Comparison of ENCODE assay signal across 19 mouse cellular contexts in genomic region chr3:88227976-88228375, GRCm38 (mm10). TPM values are rescaled to one million over a fixed set of nuclear protein-coding genes. Genes with fewer than 3 reads are reported as not detected.
DNase-seq lines count a peak whose midpoint lies in the region; ATAC-seq and TF ChIP-seq lines count a peak whose summit lies in the region.
"Had no signal": no experiment of that assay in that cellular context is flagged by ENCODE, and none has a peak within 500 bp of the region (broad histone marks: within the 10 kb centered on the region; RNA-seq: fewer than 3 reads in every experiment).

No protein-coding gene starts in this region.

- no peaks in the 10 kb centered on the region; the same call in 1 of the 2 replicates for H3K27me3 ChIP-seq in neural tube, embryonic 11.5 days (ENCODE audit: control insufficient read depth, insufficient read depth, low read length)
- H3K27me3 ChIP-seq in forebrain, embryonic 16.5 days (replicated peaks; ENCODE audit: control insufficient read depth, insufficient read depth, low read length) = no peaks in the 10 kb centered on the region
- no peaks in the 10 kb centered on the region for H3K27me3 ChIP-seq in hindbrain, postnatal 0 days (ENCODE audit: insufficient read depth, low read length)
- no peaks in the 10 kb centered on the region for H3K27me3 ChIP-seq in neural tube, embryonic 14.5 days (ENCODE audit: control insufficient read depth, insufficient read depth, low read length)

- TF ChIP-seq CTCF in hindbrain, postnatal 0 days (IDR thresholded peaks at IDR 0.05; ENCODE audit: low read depth) = no peak

- 0 out of 2 replicates have a peak, but pooled peaks cover 6% of the 10 kb centered on the region for H3K36me3 ChIP-seq in neural tube, embryonic 11.5 days (ENCODE audit: control insufficient read depth, insufficient read depth, low read length)
- peaks cover 47% of the 10 kb centered on the region for H3K36me3 ChIP-seq in forebrain, embryonic 16.5 days (ENCODE audit: control insufficient read depth, insufficient read depth)
- H3K36me3 ChIP-seq in hindbrain, postnatal 0 days (ENCODE audit: insufficient read depth, low read length) = peaks cover 54% of the 10 kb centered on the region; the same call in 1 of the 2 replicates
- H3K36me3 ChIP-seq in neural tube, embryonic 14.5 days (ENCODE audit: control insufficient read depth, insufficient read depth, low read length) = peaks cover 57% of the 10 kb centered on the region
- H3K36me3 ChIP-seq: embryonic facial prominence, embryonic 13.5 days; heart, embryonic 12.5 days; liver, embryonic 12.5 days; stomach, embryonic 15.5 days had no signal

- H3K27ac ChIP-seq in neural tube, embryonic 11.5 days (ENCODE audit: low read depth, low read length) = peak overlapping the region; percentile 88
- peak overlapping the region; percentile 100 for H3K27ac ChIP-seq in forebrain, embryonic 16.5 days (ENCODE audit: low read length)
- peak overlapping the region; percentile 93 for H3K27ac ChIP-seq in hindbrain, postnatal 0 days
- peak overlapping the region; percentile 89 for H3K27ac ChIP-seq in neural tube, embryonic 14.5 days (ENCODE audit: low read depth, low read length)
- H3K27ac ChIP-seq: embryonic facial prominence, embryonic 13.5 days; liver, embryonic 12.5 days; stomach, embryonic 15.5 days had no signal

- ATAC-seq in neural tube, embryonic 11.5 days (ENCODE audit: insufficient read depth, low FRiP score, low TSS enrichment) = peak; percentile 42
- ATAC-seq in forebrain, embryonic 16.5 days = peak; percentile 34
- no peak for ATAC-seq in hindbrain, postnatal 0 days
- ATAC-seq in neural tube, embryonic 14.5 days (ENCODE audit: low read depth) = peak; percentile 10; the same call in 1 of the 2 replicates
- ATAC-seq: activated CD4-positive, CD25-positive, alpha-beta regulatory T cell, adult 4 months; liver, embryonic 12.5 days had no signal

- peaks cover 53% of the 10 kb centered on the region for H3K4me1 ChIP-seq in neural tube, embryonic 11.5 days (ENCODE audit: control insufficient read depth, insufficient read depth, low read length)
- peaks cover 100% of the 10 kb centered on the region for H3K4me1 ChIP-seq in forebrain, embryonic 16.5 days (replicated peaks; ENCODE audit: control insufficient read depth, insufficient read depth, low read length)
- peaks cover 34% of the 10 kb centered on the region for H3K4me1 ChIP-seq in hindbrain, postnatal 0 days (ENCODE audit: insufficient read depth, low read length)
- peaks cover 63% of the 10 kb centered on the region for H3K4me1 ChIP-seq in neural tube, embryonic 14.5 days (ENCODE audit: control insufficient read depth, insufficient read depth, low read length)
- H3K4me1 ChIP-seq: embryonic facial prominence, embryonic 13.5 days; heart, embryonic 12.5 days; liver, embryonic 12.5 days; stomach, embryonic 15.5 days had no signal

- DNase-seq in neural tube, embryonic 11.5 days (ENCODE audit: low spot score) = peak; percentile 75
- no peak for DNase-seq in neural tube, embryonic 10.5 days (ENCODE audit: extremely low spot score, low spot score)
- DNase-seq in hindbrain, postnatal 0 days (ENCODE audit: low spot score) = peak; percentile 77
- DNase-seq in adrenal gland, postnatal 14 days = no peak
- DNase-seq in gastrocnemius, postnatal 10 days = no peak
- DNase-seq in gastrocnemius, adult 18-20 months (ENCODE audit: low spot score) = no peak
- DNase-seq: kidney, adult 9 months; thymus, postnatal 4 days had no signal

- 0 out of 2 replicates have a peak overlapping the region, but pooled peaks have one; percentile 7 for H3K4me2 ChIP-seq in neural tube, embryonic 11.5 days (ENCODE audit: low read depth)
- peak overlapping the region; percentile 23 for H3K4me2 ChIP-seq in forebrain, embryonic 16.5 days (ENCODE audit: low read length)
- H3K4me2 ChIP-seq in hindbrain, postnatal 0 days (ENCODE audit: low read depth, low read length) = no peak overlapping the region
- H3K4me2 ChIP-seq in neural tube, embryonic 14.5 days (ENCODE audit: low read depth, low read length) = peak overlapping the region; percentile 16; the same call in 1 of the 2 replicates
- H3K4me2 ChIP-seq: embryonic facial prominence, embryonic 13.5 days; heart, embryonic 12.5 days; liver, embryonic 12.5 days; stomach, embryonic 15.5 days had no signal

- H3K4me3 ChIP-seq in neural tube, embryonic 11.5 days (ENCODE audit: low read depth, low read length) = no peak overlapping the region
- no peak overlapping the region for H3K4me3 ChIP-seq in forebrain, embryonic 16.5 days (replicated peaks; ENCODE audit: low read length)
- no peak overlapping the region for H3K4me3 ChIP-seq in hindbrain, postnatal 0 days (ENCODE audit: low read length)
- H3K4me3 ChIP-seq in neural tube, embryonic 14.5 days (ENCODE audit: low read depth, low read length) = no peak overlapping the region
- H3K4me3 ChIP-seq: embryonic facial prominence, embryonic 13.5 days; heart, embryonic 12.5 days; liver, embryonic 12.5 days; stomach, embryonic 15.5 days had no signal

- 13% methylated on average over 6 of the region's 6 CpGs for WGBS in neural tube, embryonic 11.5 days
- WGBS in forebrain, embryonic 16.5 days = 20% methylated on average over 6 of the region's 6 CpGs
- WGBS in hindbrain, postnatal 0 days = 19% methylated on average over 6 of the region's 6 CpGs
- WGBS in neural tube, embryonic 14.5 days = 4% methylated on average over 6 of the region's 6 CpGs

- H3K9ac ChIP-seq in neural tube, embryonic 11.5 days (ENCODE audit: low read length) = 0 out of 2 replicates have a peak overlapping the region, but pooled peaks have one; percentile 22
- H3K9ac ChIP-seq in forebrain, embryonic 16.5 days (replicated peaks; ENCODE audit: low read depth, low read length) = peak overlapping the region; percentile 26; the same call in 1 of the 2 replicates
- no peak overlapping the region for H3K9ac ChIP-seq in hindbrain, postnatal 0 days (replicated peaks; ENCODE audit: low read length)
- no peak overlapping the region for H3K9ac ChIP-seq in neural tube, embryonic 14.5 days (replicated peaks; ENCODE audit: low read depth, low read length)
- H3K9ac ChIP-seq: embryonic facial prominence, embryonic 13.5 days; heart, embryonic 12.5 days; liver, embryonic 12.5 days; stomach, embryonic 15.5 days had no signal

- H3K9me3 ChIP-seq in neural tube, embryonic 11.5 days (ENCODE audit: control insufficient read depth, low read length) = no peaks in the 10 kb centered on the region
- H3K9me3 ChIP-seq in forebrain, embryonic 16.5 days (ENCODE audit: control insufficient read depth, low read length) = no peaks in the 10 kb centered on the region
- H3K9me3 ChIP-seq in hindbrain, postnatal 0 days (ENCODE audit: low read length) = no peaks in the 10 kb centered on the region
- no peaks in the 10 kb centered on the region for H3K9me3 ChIP-seq in neural tube, embryonic 14.5 days (ENCODE audit: control insufficient read depth, low read length)
- H3K9me3 ChIP-seq: embryonic facial prominence, embryonic 13.5 days; heart, embryonic 12.5 days; liver, embryonic 12.5 days; stomach, embryonic 15.5 days had no signal

RNA-seq across cellular contexts. Expression of gene Rhbg, which starts 26.5 kb away (rescaled TPM):
- polyA plus RNA-seq in neural tube, embryonic 11.5 days (2014; fragmentation: Nextera tagmentation; extraction: Ambion mirVana) = 0.27 and 1.2 TPM in 2 replicates
- not detected in 2 replicates for polyA plus RNA-seq in forebrain, embryonic 16.5 days (2015; fragmentation: Nextera tagmentation; extraction: Ambion mirVana)
- total RNA-seq in hindbrain, postnatal 0 days (2014; rRNA removed) = 0.94 and 1.0 TPM in 2 replicates
- 0.37 and 0.43 TPM in 2 replicates for polyA plus RNA-seq in hindbrain, postnatal 0 days (2015; fragmentation: Nextera tagmentation; extraction: Ambion mirVana)
- 0.51 and 0.85 TPM in 2 replicates for polyA plus RNA-seq in neural tube, embryonic 14.5 days (2014; fragmentation: Nextera tagmentation; extraction: Ambion mirVana)
- total RNA-seq in adrenal gland, postnatal 14 days (2021) = 0.86 and 2.1 TPM in 2 replicates
- not detected for total RNA-seq in gastrocnemius, postnatal 10 days (2021)
- total RNA-seq in gastrocnemius, adult 18-20 months (2021) = not detected
- total RNA-seq: hematopoietic stem cell, adult 5-6 weeks; left cerebral cortex, postnatal 36 days; megakaryocyte-erythroid progenitor cell, adult 5-6 weeks had no signal
- polyA plus RNA-seq: activated CD4-positive, CD25-positive, alpha-beta regulatory T cell, adult 4 months had no signal

RNA-seq across cellular contexts. Expression of gene Gm38392, which starts 59.0 kb away (rescaled TPM):
- polyA plus RNA-seq in neural tube, embryonic 11.5 days (2014; fragmentation: Nextera tagmentation; extraction: Ambion mirVana) = not detected in 2 replicates
- 0.18 and 0.27 TPM in 2 replicates for polyA plus RNA-seq in forebrain, embryonic 16.5 days (2015; fragmentation: Nextera tagmentation; extraction: Ambion mirVana)
- total RNA-seq in hindbrain, postnatal 0 days (2014; rRNA removed) = 2.1 TPM in 1 of 2 replicates, not detected in the other
- polyA plus RNA-seq in hindbrain, postnatal 0 days (2015; fragmentation: Nextera tagmentation; extraction: Ambion mirVana) = 0.21 and 0.24 TPM in 2 replicates
- 0.72 TPM in 1 of 2 replicates, not detected in the other for polyA plus RNA-seq in neural tube, embryonic 14.5 days (2014; fragmentation: Nextera tagmentation; extraction: Ambion mirVana)
- total RNA-seq in adrenal gland, postnatal 14 days (2021) = 0.96 and 1.5 TPM in 2 replicates
- total RNA-seq in gastrocnemius, postnatal 10 days (2021) = under 1 TPM; 0.47 to 0.72 TPM
- 1 to 10 TPM in 1 of 2 experiments, under 1 TPM in 1; 1.00 to 1.3 TPM for total RNA-seq in gastrocnemius, adult 18-20 months (2021)
- total RNA-seq: hematopoietic stem cell, adult 5-6 weeks; megakaryocyte-erythroid progenitor cell, adult 5-6 weeks had no signal
- polyA plus RNA-seq: activated CD4-positive, CD25-positive, alpha-beta regulatory T cell, adult 4 months; heart, embryonic 12.5 days; large intestine, adult 2 months had no signal

Comparison
In these comparisons a context has a peak if more than half of its experiments do, and no peak if none do; other contexts are left out.
1. DNase-seq: peak in neural tube, embryonic 11.5 days (single experiment) and hindbrain, postnatal 0 days (single experiment); none in neural tube, embryonic 10.5 days (single experiment), adrenal gland, postnatal 14 days (single experiment), gastrocnemius, postnatal 10 days (single experiment) and gastrocnemius, adult 18-20 months (single experiment).
2. H3K9ac ChIP-seq: peak in neural tube, embryonic 11.5 days (single experiment) and forebrain, embryonic 16.5 days (single experiment); none in hindbrain, postnatal 0 days (single experiment) and neural tube, embryonic 14.5 days (single experiment).
3. Peak in every context shown above with its lines, with median percentiles within 50 percentile points of each other: H3K27ac ChIP-seq.